ENCODE assay signal across 8 mouse cellular contexts in the genomic region with DNA sequence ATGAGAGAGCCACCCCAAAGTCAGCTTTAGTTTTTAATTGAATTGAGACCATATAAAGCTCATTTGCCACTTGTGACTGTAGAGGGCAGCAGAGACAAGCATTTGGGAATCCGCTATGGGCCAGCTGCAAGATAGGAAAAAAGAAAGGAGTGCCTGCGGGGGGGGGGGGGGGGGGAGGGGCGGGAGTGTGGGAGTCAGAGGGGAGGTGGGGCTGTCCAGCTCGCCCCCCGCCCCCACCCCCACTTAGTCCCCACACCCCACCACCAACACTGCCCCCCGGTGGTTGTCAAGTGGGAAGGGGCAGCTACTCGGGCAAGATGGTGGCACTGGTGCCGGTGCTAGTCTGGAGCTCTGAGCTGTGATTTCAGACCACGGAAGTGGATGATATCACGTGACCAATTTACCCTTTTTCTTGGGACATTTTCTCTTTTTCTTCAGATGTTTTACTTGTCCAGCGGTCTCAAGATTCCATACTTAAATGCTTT. TPM values are rescaled to one million over a fixed set of nuclear protein-coding genes. Genes with fewer than 3 reads are reported as not detected.
A peak's percentile ranks its signal among the peaks of the same experiment; 100 is the strongest.
DNase-seq lines count a peak whose midpoint lies in the region; ATAC-seq and TF ChIP-seq lines count a peak whose summit lies in the region.

No protein-coding gene starts in this region.

- no peaks in the 10 kb centered on the region for H3K27me3 ChIP-seq in spleen, adult 2 months (ENCODE audit: control insufficient read depth, insufficient read depth, low read length)
- H3K27me3 ChIP-seq in kidney, adult 2 months (replicated peaks; ENCODE audit: control insufficient read depth, insufficient read depth, low read length), result no peaks in the 10 kb centered on the region; the same call in 1 of the 2 replicates
- no peaks in the 10 kb centered on the region for H3K27me3 ChIP-seq in lung, embryonic 15.5 days

- H3K4me1 ChIP-seq in spleen, adult 2 months (ENCODE audit: control insufficient read depth, insufficient read depth, insufficient read length), result no peaks in the 10 kb centered on the region
- H3K4me1 ChIP-seq in kidney, adult 2 months (ENCODE audit: control insufficient read depth, insufficient read depth, low read length), result no peaks in the 10 kb centered on the region
- no peaks in the 10 kb centered on the region for H3K4me1 ChIP-seq in lung, embryonic 15.5 days

- no peak for TF ChIP-seq POLR2A in spleen, adult 2 months (IDR thresholded peaks at IDR 0.05; ENCODE audit: low read depth, low read length)
- no peak for TF ChIP-seq POLR2A in kidney, adult 2 months (IDR thresholded peaks at IDR 0.05; ENCODE audit: low read depth, low read length)

- peak; percentile 19; the same call in 1 of the 2 replicates for TF ChIP-seq CTCF in spleen, adult 2 months (IDR thresholded peaks at IDR 0.05; ENCODE audit: extremely low read depth, insufficient read depth, insufficient read length, insufficient replicate concordance)
- TF ChIP-seq CTCF in kidney, adult 2 months (conservative IDR thresholded peaks at IDR 0.05; ENCODE audit: insufficient read depth, insufficient read length, low read depth, low read length), result peak; percentile 57

- WGBS in spleen, adult 2 months, result 50% methylated on average over 7 of the region's 11 CpGs
- 46% methylated on average over 7 of the region's 11 CpGs for WGBS in kidney, adult 2 months
- 38% methylated on average over 6 of the region's 11 CpGs for WGBS in lung, embryonic 15.5 days

- H3K4me3 ChIP-seq in spleen, adult 2 months (ENCODE audit: extremely low read depth, insufficient read depth, insufficient read length), result no peak overlapping the region
- H3K4me3 ChIP-seq in kidney, adult 2 months (ENCODE audit: insufficient read depth, low read depth, low read length), result 0 out of 2 replicates have a peak overlapping the region, but pooled peaks have one; percentile 31
- H3K4me3 ChIP-seq in lung, embryonic 15.5 days, result peak overlapping the region; percentile 26

- peak overlapping the region; percentile 41; the same call in 1 of the 2 replicates for H3K4me2 ChIP-seq in lung, embryonic 15.5 days

- H3K9me3 ChIP-seq in lung, embryonic 15.5 days, result no peaks in the 10 kb centered on the region

- ATAC-seq in CD4-positive, CD25-positive, alpha-beta regulatory T cell, adult 4 months, result no peak
- no peak for ATAC-seq in lung, embryonic 15.5 days (ENCODE audit: borderline replicate concordance, extremely low read depth, low FRiP score, low TSS enrichment)

- no peak overlapping the region for H3K27ac ChIP-seq in spleen, adult 2 months (ENCODE audit: insufficient read depth, low read length)
- no peak overlapping the region for H3K27ac ChIP-seq in kidney, adult 2 months (ENCODE audit: insufficient read depth, low read depth, low read length)
- no peak overlapping the region for H3K27ac ChIP-seq in lung, embryonic 15.5 days

- H3K9ac ChIP-seq in lung, embryonic 15.5 days, result no peak overlapping the region

- no peaks in the 10 kb centered on the region for H3K36me3 ChIP-seq in spleen, adult 2 months (ENCODE audit: control insufficient read depth, insufficient read depth, low read length)
- no peaks in the 10 kb centered on the region for H3K36me3 ChIP-seq in kidney, adult 2 months (ENCODE audit: control insufficient read depth, insufficient read depth, low read length)
- H3K36me3 ChIP-seq in lung, embryonic 15.5 days, result peaks cover 13% of the 10 kb centered on the region

- peak; percentile 76 for DNase-seq in CD4-positive, CD25-positive, alpha-beta regulatory T cell, adult 2 months (ENCODE audit: low read depth, low spot score)
- DNase-seq in spleen, adult 2 months (ENCODE audit: low read depth in 1 of 2, low spot score in 2 of 2), result no peak
- DNase-seq in spleen, postnatal 14 days (ENCODE audit: low spot score in 2 of 2), result no peak
- peak; percentile 36 for DNase-seq in gastrocnemius, postnatal 25 days
- DNase-seq in kidney, adult 2 months, result peak; percentile 73
- peak; percentile 80 for DNase-seq in testis, postnatal 10 days (ENCODE audit: low spot score)

RNA-seq across cellular contexts. Expression of a gene that starts 11.8 kb away (rescaled TPM):
- polyA plus RNA-seq in CD4-positive, CD25-positive, alpha-beta regulatory T cell, adult 4 months (2017; shearing (Covaris generic)), result 1 to 10 TPM in 1 of 2 experiments, under 1 TPM in 1; 0.73 to 1.1 TPM
- polyA plus RNA-seq in spleen, adult 2 months (2012; rRNA removed), result 4.3 and 6.4 TPM in 2 replicates
- total RNA-seq in gastrocnemius, postnatal 25 days (2021), result not detected
- 0.08 and 0.11 TPM in 2 replicates for polyA plus RNA-seq in kidney, adult 2 months (2012; rRNA removed)
- polyA plus RNA-seq in lung, embryonic 15.5 days (2015; fragmentation: Nextera tagmentation; extraction: Ambion mirVana), result 16.6 and 19.0 TPM in 2 replicates

RNA-seq across cellular contexts. Expression of a gene that starts 19.0 kb away (rescaled TPM):
- 10 to 100 TPM; 53.6 to 81.0 TPM for polyA plus RNA-seq in CD4-positive, CD25-positive, alpha-beta regulatory T cell, adult 4 months (2017; shearing (Covaris generic))
- polyA plus RNA-seq in spleen, adult 2 months (2012; rRNA removed), result 55.8 and 61.8 TPM in 2 replicates
- 1 to 10 TPM; 4.7 to 6.3 TPM for total RNA-seq in gastrocnemius, postnatal 25 days (2021)
- 9.8 and 10.4 TPM in 2 replicates for polyA plus RNA-seq in kidney, adult 2 months (2012; rRNA removed)
- polyA plus RNA-seq in lung, embryonic 15.5 days (2015; fragmentation: Nextera tagmentation; extraction: Ambion mirVana), result 21.7 TPM in 2 replicates

RNA-seq across cellular contexts. Expression of a gene that starts 30.6 kb away (rescaled TPM):
- polyA plus RNA-seq in CD4-positive, CD25-positive, alpha-beta regulatory T cell, adult 4 months (2017; shearing (Covaris generic)), result 1 to 10 TPM in 1 of 2 experiments, under 1 TPM in 1; 0.23 to 3.0 TPM
- 13.9 and 17.9 TPM in 2 replicates for polyA plus RNA-seq in spleen, adult 2 months (2012; rRNA removed)
- 1 to 10 TPM; 1.4 to 2.8 TPM for total RNA-seq in gastrocnemius, postnatal 25 days (2021)
- polyA plus RNA-seq in kidney, adult 2 months (2012; rRNA removed), result 257 and 303 TPM in 2 replicates
- polyA plus RNA-seq in lung, embryonic 15.5 days (2015; fragmentation: Nextera tagmentation; extraction: Ambion mirVana), result 15.1 and 16.6 TPM in 2 replicates

Comparison
In these comparisons a context has a peak if more than half of its experiments do, and no peak if none do; other contexts are left out.
1. DNase-seq: peak in CD4-positive, CD25-positive, alpha-beta regulatory T cell, adult 2 months (single experiment), gastrocnemius, postnatal 25 days (single experiment), kidney, adult 2 months (single experiment) and testis, postnatal 10 days (single experiment); none in spleen, adult 2 months (0 of 2) and spleen, postnatal 14 days (0 of 2).
2. RNA of a gene that starts 30.6 kb away (polyA plus RNA-seq): 257 to 303 TPM in kidney, adult 2 months; 15.1 to 16.6 TPM in lung, embryonic 15.5 days, 13.9 to 17.9 TPM in spleen, adult 2 months and 0.23 to 3.0 TPM in CD4-positive, CD25-positive, alpha-beta regulatory T cell, adult 4 months; every median in the first group is over 10 times any median in the second.